Mouse (Mus musculus): Measurements from ENCODE around the gene Cpn2.

Gene Cpn2

GRCm38 (mm10) chr16:30267359-30267758 is at the start of gene Cpn2:
TSS of gene Cpn2 (minus strand) at chr16:30267499.
- no peak for DNase-seq (ENCODE audit: low read depth in 1 of 2, low spot score in 2 of 2)

DNA sequence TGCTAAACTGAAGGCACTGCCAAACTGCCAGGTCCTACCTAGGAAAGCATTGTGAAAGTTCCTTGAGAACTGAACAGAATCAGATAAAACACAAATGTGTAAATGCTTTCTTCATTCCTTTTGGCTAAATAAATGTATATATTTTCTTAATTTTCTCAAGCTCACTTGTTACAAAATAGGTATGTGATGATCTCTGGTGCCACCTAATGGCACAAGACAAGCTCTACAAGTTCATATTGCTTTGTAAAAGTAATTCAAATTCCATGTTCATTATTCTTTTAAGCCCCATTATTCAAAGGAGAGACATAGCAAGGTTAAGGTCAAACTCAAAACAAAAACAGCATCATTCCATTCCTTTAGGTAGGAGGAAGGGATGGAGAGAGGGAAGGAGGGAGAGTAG is 46.9 kb upstream of the Cpn2 start:
- DNase-seq (ENCODE audit: low read depth in 1 of 2, low spot score in 2 of 2), result no peak

- no peak for DNase-seq (ENCODE audit: low read depth in 1 of 2, low spot score in 2 of 2)
Observed at GRCm38 (mm10) chr16:30310647-30311046, 43.3 kb upstream of the Cpn2 start, which contains the start of gene Gp5. TSS of gene Gp5 (minus strand) at chr16:30310779.

DNA sequence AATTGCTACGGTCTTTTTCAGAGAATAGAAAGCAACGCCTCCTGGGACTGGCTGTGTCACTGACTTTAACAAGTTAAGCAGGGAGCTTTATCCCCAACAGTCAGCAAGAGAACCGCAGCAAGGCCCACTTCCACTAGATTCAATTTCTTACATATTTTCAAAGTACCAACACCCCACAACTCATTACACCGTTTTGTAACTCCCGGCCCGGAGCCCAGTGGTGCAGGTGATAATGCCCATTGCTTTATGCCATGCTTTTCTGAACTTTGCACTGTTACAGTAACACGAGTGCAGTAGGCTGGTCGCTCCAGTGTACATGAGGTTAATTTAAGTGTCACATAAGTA is 42.8 kb upstream of the Cpn2 start:
- no peak for DNase-seq (ENCODE audit: low read depth in 1 of 2, low spot score in 2 of 2)

DNA sequence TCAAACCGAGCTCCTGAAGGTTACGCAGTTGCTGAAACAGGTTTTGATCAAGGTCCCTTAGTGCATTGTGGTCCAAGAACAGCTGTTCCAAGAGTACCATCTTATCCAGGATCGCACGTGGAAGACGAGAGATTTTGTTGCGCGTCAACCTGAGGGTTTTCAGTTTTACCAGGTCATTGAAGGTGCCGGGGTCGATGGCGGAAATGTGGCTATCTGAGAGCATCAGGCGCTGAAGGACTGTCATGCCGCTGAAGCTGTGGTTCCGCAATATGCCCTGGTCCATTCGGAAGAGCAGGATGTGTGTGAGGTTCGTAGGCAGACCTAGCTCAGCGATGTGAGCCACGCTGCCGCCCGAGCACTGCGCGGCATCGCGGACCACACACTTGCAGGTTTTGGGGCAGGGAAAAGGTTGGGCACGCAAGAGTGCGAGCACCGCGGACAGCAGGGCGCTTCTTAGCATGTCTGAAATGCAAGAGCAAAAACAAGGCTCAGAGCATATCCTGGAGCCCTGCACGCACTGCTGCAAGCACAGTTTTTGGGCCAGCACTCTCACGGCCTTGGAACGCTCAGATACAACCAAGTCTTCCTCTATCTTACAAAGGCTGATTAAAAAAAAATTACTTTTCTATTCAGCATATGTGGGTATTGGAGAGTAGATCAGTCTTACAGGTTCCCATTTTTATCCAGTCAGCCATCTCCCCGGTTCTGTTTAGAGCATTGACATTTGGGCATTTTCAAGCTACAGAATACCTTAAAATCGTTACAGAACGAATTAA is 42.3 kb upstream of the Cpn2 start:
- DNase-seq (ENCODE audit: low read depth in 1 of 2, low spot score in 2 of 2), result no peak

- DNase-seq (ENCODE audit: low read depth in 1 of 2, low spot score in 2 of 2), result no peak
Observed at GRCm38 (mm10) chr16:30308616-30309394, 41.5 kb upstream of the Cpn2 start.

DNA sequence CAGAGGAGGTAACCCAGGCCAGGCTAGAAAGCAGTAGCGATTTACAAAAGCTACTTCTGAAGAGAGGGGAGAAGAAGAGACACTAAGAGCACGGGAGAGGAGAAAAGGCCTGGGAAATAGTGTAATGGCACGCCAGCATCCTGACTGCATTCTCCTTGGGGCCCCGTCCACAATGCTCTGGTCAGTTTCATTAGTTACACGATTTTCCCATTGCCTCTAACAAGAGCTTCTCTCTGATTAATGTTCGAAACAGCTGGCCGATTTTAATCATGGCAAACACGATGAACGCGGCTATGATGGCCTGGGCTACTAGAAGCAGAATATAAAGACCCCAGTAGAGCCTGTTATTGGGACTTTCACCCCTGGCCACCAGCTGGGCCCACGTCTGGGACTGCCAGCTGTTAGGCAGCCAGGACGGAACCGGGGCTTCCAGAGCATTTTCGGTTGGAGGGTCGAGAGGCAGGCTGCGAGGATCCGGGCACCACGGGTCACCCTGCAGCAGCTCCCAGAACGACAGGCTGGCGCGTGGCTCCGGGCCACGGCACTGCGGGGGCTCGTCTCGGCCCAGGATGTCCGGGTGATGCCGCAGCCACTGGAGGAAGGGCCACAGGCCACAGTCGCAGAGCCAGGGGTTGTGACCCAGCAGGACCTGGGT is 40.8 kb upstream of the Cpn2 start:
- no peak for DNase-seq (ENCODE audit: low read depth in 1 of 2, low spot score in 2 of 2)

GRCm38 (mm10) chr16:30307306-30307705 is 40.0 kb upstream of the Cpn2 start:
- DNase-seq (ENCODE audit: low read depth in 1 of 2, low spot score in 2 of 2), result no peak

- DNase-seq (ENCODE audit: low read depth in 1 of 2, low spot score in 2 of 2), result no peak
Observed at GRCm38 (mm10) chr16:30306102-30306501, 38.8 kb upstream of the Cpn2 start.

DNA sequence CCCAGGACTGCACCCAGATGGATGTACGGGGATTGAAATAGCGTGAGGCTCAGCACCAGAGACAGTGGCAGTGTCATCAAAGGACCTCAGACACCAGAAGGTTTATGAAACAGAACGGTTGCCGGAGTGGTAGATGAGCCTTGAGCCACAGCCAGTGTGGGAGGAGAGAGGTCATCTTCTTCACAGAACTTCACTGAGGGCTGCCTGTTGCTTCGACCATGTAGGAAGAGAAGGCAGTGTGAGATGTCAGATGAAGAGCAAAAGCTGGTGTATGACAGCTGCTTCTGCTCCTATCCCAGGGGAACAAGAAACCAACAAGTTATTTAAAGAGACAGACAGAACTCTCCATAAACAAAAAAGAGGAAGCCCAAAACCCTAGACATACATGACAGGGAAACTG is 36.9 kb upstream of the Cpn2 start:
- no peak for DNase-seq (ENCODE audit: low read depth in 1 of 2, low spot score in 2 of 2)

GRCm38 (mm10) chr16:30303411-30303810 is 36.1 kb upstream of the Cpn2 start:
- no peak for DNase-seq (ENCODE audit: low read depth in 1 of 2, low spot score in 2 of 2)

DNA sequence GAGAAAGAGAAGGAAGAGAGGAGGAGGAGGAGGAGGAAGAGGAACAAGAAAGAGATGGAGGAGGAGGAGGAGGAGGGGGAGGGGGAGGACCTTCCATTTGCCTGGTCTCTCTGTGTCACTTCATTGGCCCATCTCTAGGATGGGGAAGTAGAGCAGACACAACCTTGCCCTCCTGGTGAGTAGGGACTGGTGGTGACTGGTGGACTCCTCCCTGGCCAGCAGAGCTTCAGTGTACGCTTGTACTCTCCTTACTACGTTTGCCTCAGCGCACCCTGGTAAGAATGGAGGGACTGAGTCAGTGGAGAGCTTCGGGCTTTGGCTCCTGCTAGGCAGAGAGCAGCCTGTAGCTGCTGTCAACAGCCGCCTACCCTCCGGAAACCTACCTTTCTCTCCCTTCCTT is 35.4 kb upstream of the Cpn2 start:
- no peak for DNase-seq (ENCODE audit: low read depth in 1 of 2, low spot score in 2 of 2)

DNA sequence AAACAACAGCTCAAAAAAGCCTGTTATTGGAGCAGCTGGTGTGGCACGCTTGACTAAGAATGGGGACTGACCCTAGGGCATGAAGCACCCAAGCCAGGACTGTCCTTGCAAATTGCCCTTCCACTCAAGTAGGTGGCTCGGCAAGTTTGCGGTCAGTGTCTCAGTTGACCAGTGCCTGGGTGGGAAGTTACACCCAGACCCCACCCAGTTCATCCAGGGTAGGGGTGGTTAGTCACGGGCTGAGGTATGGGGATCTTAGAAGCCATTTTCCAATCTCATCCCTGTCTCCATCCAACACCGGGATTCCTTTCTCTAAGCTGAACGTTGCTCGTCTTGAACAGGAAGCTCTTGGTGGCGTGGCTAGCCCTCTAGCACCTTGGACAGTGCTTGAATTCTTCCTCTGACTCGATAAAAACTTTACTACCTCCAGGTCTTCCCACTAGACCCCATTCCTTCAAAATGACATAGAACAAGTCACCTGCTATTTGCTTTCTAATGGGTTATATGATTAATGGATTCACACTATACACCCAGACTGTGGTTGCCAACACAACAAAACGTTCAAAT is 32.5 kb upstream of the Cpn2 start:
- no peak for DNase-seq (ENCODE audit: low read depth in 1 of 2, low spot score in 2 of 2)

DNA sequence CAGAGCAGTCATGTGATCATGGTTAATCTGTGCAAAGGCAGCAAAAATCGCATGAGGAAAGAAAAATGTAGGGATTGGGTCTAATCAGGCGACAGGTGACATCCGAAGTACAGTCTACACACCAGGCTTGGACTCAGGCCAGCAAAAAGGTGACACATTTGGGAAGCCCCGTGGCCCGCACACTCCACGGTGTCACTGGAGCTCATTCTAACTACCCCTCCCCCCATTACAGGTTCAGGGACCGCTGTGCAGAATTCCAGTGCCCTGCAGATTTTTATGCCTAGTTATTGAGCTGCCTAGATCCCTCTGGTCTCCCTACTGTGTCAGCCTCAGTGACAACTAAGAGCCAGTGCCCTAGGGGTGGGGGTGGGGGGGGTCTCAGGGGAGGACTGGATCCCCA is 30.2 kb upstream of the Cpn2 start:
- no peak for DNase-seq (ENCODE audit: low read depth in 1 of 2, low spot score in 2 of 2)

DNA sequence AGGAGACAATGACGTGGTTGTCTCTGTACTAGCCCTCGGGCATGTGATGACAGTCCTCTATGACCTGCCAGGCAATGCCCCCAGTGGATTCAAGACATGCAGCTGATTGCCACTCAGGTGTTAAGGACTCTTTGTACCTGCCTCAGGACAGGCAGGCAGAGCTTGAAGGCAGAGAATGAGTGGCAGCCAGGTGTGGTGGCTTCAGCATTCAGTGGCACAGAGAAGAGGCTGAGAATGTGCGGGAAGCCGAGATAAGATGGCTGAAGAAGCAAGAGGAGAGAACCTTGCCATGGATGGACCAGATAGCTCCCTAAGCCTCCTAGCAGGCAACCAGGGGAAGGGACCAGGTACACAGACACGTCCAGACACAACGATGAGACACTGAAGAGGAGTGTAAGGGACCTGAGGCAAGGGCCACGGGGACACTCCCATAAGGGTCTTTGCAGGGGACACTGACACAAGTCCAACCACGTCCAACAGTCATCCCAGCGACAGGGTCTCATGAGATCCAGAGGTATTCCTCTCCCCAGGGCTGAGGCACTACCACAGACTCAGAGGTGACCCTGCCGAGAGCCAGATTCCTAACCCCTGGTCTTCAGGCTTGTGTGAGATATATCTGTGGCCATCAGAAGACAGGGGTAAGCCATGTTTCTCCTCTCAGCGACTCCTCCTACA is 29.4 kb upstream of the Cpn2 start:
- DNase-seq (ENCODE audit: low read depth in 1 of 2, low spot score in 2 of 2), result no peak

DNA sequence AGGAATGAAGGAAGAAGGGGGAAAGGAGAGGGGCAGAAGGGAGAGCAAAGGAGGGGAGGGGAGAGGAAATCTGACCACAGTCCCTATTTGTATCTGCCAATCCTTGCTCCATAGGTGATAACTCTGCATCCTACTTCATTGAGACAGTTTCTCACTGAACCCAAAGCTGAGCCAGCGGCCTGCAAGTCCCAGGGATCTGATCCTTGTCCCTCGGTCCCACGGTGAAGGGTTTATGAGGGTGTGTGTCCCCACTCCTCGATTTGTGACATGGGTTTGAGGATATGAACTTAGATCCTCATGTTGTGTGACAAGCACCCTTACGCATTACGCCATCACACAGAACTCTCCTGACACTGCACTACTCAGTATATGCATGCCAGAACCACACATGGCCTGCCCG is 27.8 kb upstream of the Cpn2 start:
- DNase-seq (ENCODE audit: low read depth in 1 of 2, low spot score in 2 of 2), result no peak

DNA sequence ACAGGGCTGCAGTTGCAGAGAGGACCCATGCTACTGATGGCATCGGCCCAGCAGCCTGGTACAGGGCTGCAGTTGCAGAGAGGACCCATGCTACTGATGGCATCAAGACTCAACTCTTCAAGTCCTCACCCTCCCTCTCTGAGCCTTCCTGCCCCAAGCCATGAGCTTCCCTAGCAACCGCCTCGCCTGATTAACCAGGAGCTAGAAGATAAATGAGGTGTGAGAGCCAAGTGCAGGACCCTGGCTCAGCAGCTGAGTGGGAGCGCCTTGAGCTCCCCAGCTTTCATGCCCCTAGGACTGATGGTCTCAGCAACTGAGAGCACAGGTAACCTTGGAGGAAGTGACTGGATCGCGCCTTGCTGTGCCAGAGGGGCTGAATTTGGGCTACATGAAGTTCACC is 23.1 kb upstream of the Cpn2 start:
- no peak for DNase-seq (ENCODE audit: low read depth in 1 of 2, low spot score in 2 of 2)

- DNase-seq (ENCODE audit: low read depth in 1 of 2, low spot score in 2 of 2), result no peak
Observed at GRCm38 (mm10) chr16:30285701-30286100, 18.4 kb upstream of the Cpn2 start.

DNA sequence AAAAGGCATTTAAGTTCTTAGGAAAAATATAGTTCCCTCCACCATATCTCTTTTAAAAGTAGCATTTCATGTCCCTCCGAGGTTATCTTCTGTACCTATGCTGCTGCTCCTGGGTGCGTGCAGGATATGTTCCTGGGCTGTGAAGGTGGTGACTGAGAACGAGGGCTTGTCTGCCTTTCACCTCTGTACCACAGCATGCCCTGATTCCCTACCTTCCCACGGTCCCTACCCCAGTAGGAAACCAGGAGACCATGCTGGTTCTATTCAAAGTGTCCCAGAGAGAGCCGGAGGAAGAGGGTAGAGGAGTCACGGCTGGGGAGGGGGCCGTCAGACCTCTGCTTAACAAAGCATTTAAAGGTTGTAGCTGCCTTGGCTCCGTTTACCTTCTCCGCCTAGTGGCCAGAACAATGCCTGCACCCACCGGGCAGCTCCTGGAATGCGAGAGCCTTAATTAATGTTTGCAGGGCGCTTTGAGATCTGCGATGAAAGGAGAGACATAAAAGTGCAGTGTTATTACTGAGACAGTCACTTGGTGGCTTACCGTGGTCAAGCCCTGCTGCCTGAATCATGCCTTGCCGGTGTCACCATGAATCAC is 16.5 kb upstream of the Cpn2 start:
- no peak for DNase-seq (ENCODE audit: low read depth in 1 of 2, low spot score in 2 of 2)

GRCm38 (mm10) chr16:30282844-30283495 is 15.7 kb upstream of the Cpn2 start, which contains the start of gene Lrrc15:
TSS of gene Lrrc15 (minus strand) at chr16:30283256.
- DNase-seq (ENCODE audit: low read depth in 1 of 2, low spot score in 2 of 2), result no peak
